Mouse (Mus musculus) bone marrow, adult 2 months (tissue): Measurements from ENCODE around the gene Sox5.

Experiments
- CTCF ChIP-seq: fragments of 200-500 bp; IDR thresholded peaks from 2 replicates; pipeline ENCODE4 v1.5.1; 2011; ENCODE audit warnings: low read length, control low read depth; ENCODE audit not compliant: control insufficient read depth, insufficient read depth
- POLR2A ChIP-seq: fragments of 200-500 bp; IDR thresholded peaks from 2 replicates; pipeline ENCODE4 v1.6.1; 2011; ENCODE audit warnings: low read depth, mild to moderate bottlenecking, control low read depth, low read length, borderline replicate concordance; ENCODE audit not compliant: control insufficient read depth

GRCm38 (mm10) chr6:144168696-144169476 lies 612.9 kb downstream of the Sox5 start:
- TF ChIP-seq POLR2A, result no peak
- TF ChIP-seq CTCF, result no peak
